Mouse (Mus musculus) gastrocnemius, postnatal 14 days (tissue): Measurements from ENCODE around the gene A130010J15Rik. TPM values are rescaled to one million over a fixed set of nuclear protein-coding genes. Genes with fewer than 3 reads are reported as not detected.

Source experiments
- DNase-seq: peaks from one replicate; pipeline ENCODE4 v3.0.0; 2021; ENCODE audit warnings: mixed read lengths
- intact Hi-C: fragments of 180-260 bp; cut with DNase I; formaldehyde crosslinking; loops from one replicate; pipeline ENCODE4 v1.15.1; 2025; ENCODE audit warnings: low total_unique reads
- long read RNA-seq, 2 experiments: library from polyadenylated mRNA; stranded (forward); transcript quantifications; one replicate each; pipeline ENCODE4 v2.0.0; 2021
- total RNA-seq, 2 experiments: library from RNA; stranded (reverse); gene quantifications; 2 replicates each; pipeline ENCODE4 v1.2.3; 2021

A130010J15Rik gene
- 1 to 10 TPM; 2.3 to 3.2 TPM for total RNA-seq
- long read RNA-seq, experiment 1, partial matches to known transcripts: 0 of 2 reads
- long read RNA-seq, experiment 1, other reads (novel, unspliced or antisense): 0 of 2 reads
- long read RNA-seq, experiment 2, partial matches to known transcripts: 0 of 3 reads
- long read RNA-seq, experiment 2, other reads (novel, unspliced or antisense): 2 of 3 reads

DNA sequence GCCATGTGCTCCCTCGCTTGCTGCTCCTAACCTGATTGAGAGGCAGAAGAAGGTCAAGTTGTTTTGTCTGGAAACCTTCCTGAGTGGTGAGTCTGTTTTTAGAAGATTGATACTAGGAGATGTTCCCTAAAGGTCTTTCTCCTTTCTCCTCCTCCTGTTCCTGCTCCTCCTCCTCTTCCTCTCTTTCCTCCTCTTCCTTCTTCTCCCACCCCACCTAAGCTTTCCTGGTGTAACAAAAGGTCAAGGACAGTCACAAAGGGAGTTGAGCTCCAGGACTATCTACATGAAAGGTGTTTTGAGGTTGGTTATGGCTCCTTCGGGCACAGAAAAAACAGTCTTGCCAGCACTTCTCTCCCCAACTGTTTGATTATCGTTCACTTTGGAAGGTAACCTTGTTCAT is at the start of gene A130010J15Rik:
Gene A130010J15Rik, plus strand, starts transcription at position 301 of the 400 bp plus-strand sequence.
- intact Hi-C loops: no loop called here
- no peak for DNase-seq

DNA sequence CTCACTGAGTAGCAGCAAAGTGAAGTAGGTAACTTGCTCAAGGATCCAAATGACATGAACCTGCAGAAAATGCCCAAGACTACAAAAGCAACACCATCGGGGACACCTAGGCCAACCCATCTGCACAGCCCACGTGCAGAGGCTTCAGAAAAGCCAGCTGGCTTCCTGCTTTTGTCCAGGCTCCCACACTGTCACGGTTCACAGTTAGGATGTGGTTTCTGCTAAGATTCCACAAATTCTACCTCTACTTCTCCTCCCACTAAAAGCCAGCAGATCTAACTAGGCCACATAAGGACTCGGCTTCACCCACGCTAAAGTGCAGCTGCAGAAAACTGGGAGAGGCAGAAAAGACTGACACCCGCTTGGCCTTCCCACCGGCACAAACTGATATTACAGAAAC is 45.1 kb upstream of the A130010J15Rik start:
- no peak for DNase-seq
- intact Hi-C loops: no loop called here

DNA sequence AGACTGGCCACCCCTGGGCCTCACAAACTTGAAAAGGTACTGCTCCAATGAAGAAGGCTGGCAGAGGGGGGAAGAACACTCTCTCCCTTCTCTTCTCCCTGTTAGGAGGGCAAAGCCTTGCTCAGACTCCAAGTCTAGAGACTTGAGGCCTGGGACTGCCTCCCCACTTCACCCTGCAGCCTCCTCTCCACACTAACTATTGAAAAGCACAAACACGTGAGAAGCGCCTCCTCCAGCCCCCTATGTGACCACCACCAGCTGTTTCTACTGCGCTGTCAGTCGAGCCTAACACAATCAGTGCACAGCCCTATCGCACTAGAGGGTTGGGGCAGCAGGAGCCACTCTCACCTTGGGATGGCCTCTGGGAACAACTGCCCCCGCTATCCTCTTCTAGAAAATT is 44.6 kb upstream of the A130010J15Rik start:
- intact Hi-C loops: no loop called here
- no peak for DNase-seq

- no peak for DNase-seq
- intact Hi-C loops: loop anchor here (2.0 kb wide), 1 partner anchor 125 kb away; no protein-coding TSS in a partner anchor
Measured at GRCm38 (mm10) chr1:193125835-193126234, 42.0 kb upstream of the A130010J15Rik start.

- intact Hi-C loops: no loop called here
- DNase-seq: no peak
Measured at GRCm38 (mm10) chr1:193128055-193128454, 39.8 kb upstream of the A130010J15Rik start.

GRCm38 (mm10) chr1:193129321-193129720 is 38.5 kb upstream of the A130010J15Rik start:
- intact Hi-C loops: no loop called here
- DNase-seq: no peak

- peak; percentile 98 for DNase-seq
- intact Hi-C loops: no loop called here
Measured at GRCm38 (mm10) chr1:193129786-193130455, 37.9 kb upstream of the A130010J15Rik start, which contains the start of gene Diexf. Gene Diexf (minus strand): TSS chr1:193130272.

DNA sequence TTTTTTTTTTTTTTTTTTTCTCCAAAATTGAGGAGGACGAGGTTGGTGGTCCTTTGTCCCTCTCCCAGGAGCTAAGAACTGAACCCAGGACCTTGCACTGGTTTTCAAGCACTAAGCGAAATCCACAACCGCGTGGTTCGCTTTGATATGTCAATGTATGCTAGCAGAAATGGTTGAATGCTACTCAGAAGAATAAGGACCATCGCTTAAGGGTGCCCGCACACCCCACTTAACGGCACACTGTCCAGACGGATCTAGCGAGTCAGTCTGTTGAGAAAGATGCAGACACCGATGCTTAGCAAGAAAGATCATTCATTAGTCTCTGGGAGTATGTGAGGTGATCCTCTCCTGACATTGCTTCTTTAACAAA is 37.4 kb upstream of the A130010J15Rik start:
- intact Hi-C loops: no loop called here
- DNase-seq: no peak

GRCm38 (mm10) chr1:193130839-193131238 is 37.0 kb upstream of the A130010J15Rik start:
- DNase-seq: no peak
- intact Hi-C loops: no loop called here

DNA sequence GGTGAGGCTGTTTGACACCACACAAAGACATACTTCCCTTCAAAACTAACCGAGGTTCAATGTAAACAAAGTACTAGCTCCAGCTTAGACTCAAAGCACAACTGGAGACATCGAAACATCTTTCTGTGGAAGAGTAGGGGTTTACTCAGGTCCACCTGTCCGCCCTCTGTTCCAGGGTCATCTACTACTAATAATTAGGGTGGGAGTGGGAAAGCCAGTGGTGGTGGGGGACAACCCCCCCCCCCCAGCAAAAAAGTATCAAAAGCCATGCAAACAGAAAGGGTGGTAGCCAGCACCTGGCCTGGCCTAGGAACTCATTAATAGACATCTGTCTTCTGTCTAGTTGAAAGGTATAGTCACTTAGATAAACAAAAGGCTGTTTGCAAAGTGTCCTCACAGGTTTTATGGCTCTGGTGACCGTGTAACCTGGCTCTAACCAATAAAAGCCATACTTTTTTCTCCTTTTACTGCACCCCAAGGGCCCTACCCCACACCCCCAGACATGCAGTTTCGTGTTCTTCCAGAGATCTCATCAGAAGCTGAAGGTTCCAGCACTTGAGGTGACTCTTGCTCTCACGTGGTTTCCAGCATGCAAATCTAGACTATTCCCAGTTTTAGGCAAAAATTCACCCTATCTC is 36.4 kb upstream of the A130010J15Rik start:
- DNase-seq: no peak
- intact Hi-C loops: no loop called here

DNA sequence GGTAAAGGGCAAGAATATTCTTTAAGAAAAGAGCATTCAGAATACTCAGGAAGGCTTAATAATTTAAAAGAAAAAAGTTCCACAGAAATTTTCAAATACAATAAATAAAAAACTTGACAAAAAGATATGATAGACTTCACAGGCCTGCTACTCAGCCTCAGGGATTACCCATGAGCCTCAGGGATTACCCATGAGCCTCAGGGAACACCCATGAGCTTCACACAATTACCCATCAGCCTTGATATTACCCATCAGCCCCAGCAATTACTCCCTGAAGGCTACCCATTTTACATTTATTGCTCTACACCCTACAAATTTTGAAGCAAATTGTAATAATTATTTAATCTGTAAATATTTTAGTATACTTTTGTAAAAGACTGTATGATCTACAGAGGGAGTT is 35.5 kb upstream of the A130010J15Rik start:
- intact Hi-C loops: no loop called here
- DNase-seq: no peak

- DNase-seq: no peak
- intact Hi-C loops: no loop called here
Measured at GRCm38 (mm10) chr1:193133726-193134125, 34.1 kb upstream of the A130010J15Rik start.

- intact Hi-C loops: no loop called here
- no peak for DNase-seq
Measured at GRCm38 (mm10) chr1:193138087-193138486, 29.8 kb upstream of the A130010J15Rik start.

GRCm38 (mm10) chr1:193138669-193139068 is 29.2 kb upstream of the A130010J15Rik start:
- DNase-seq: no peak
- intact Hi-C loops: no loop called here

- intact Hi-C loops: no loop called here
Measured at GRCm38 (mm10) chr1:193141118-193141517, 26.7 kb upstream of the A130010J15Rik start.

GRCm38 (mm10) chr1:193142517-193143062 is 25.3 kb upstream of the A130010J15Rik start:
- intact Hi-C loops: no loop called here
- DNase-seq: no peak

More at GRCm38 (mm10) chr1:193141118-193141517, 26.7 kb upstream of the A130010J15Rik start:
- DNase-seq: no peak

GRCm38 (mm10) chr1:193144516-193144915 is 23.3 kb upstream of the A130010J15Rik start:
- intact Hi-C loops: no loop called here
- no peak for DNase-seq

DNA sequence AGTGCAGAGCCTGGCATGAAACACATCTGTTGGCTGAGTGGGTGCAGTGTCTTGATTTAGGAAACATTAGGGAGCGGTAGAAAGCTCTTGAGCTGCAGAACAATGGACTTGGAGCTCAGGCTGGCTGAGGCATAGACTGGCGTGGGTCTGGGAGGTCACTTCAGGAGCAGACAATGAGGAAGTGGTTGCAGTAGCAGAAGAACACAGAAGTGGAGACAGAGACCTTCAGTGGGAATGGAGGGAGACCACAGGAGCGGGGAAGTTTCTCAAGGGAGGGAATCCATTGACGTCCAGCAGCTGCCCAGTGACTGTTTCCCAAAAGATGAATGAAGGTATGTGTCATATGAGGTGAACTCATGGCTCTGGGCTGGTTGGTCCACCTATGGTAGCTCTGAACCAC is 22.7 kb upstream of the A130010J15Rik start:
- intact Hi-C loops: no loop called here
- no peak for DNase-seq

DNA sequence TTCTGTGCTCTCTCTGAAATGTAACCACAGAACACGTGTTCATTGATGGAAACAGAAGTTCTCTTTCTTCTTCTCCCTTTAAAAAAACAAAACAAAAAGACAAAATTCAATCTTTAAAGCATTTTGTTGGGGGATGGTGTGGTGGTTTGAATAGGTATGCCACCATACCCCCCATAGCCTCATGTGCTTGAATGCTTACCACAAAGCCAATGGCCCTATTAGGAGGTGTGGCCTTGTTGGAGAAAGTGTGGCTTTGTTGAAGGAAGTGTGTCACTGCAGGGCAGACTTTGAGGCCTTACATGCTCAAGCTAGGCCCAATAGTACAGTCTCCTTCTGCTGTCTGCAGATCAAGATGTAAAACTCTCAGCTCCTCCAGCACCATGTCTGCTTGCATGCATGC is 21.4 kb upstream of the A130010J15Rik start:
- DNase-seq: no peak
- intact Hi-C loops: no loop called here

- intact Hi-C loops: no loop called here
- no peak for DNase-seq
Measured at GRCm38 (mm10) chr1:193149231-193149630, 18.6 kb upstream of the A130010J15Rik start.

GRCm38 (mm10) chr1:193151134-193151533 is 16.7 kb upstream of the A130010J15Rik start:
- intact Hi-C loops: no loop called here
- no peak for DNase-seq
